Mouse (Mus musculus) limb, embryonic 13.5 days (tissue): ENCODE results near the gene Gm43191. TPM values are rescaled to one million over a fixed set of nuclear protein-coding genes. Genes with fewer than 3 reads are reported as not detected.

Experiments
- ATAC-seq: fragments of 200-750 bp; cut with Nextera tagmentation; 2 replicates; pipeline ENCODE4 v1.8.0; 2017; ENCODE audit warnings: low read depth, moderate number of reproducible peaks, moderate TSS enrichment; ENCODE audit not compliant: low FRiP score
- H3K27ac ChIP-seq: fragments of 300-500 bp; sonication (generic); 2 replicates; pipeline ENCODE4 v1.5.1; 2015; ENCODE audit warnings: inconsistent platforms, mild to moderate bottlenecking, moderate library complexity
- H3K27me3 ChIP-seq: fragments of 300-500 bp; sonication (generic); 2 replicates; pipeline ENCODE4 v1.6.1; 2015; ENCODE audit warnings: mild to moderate bottlenecking, inconsistent platforms
- H3K36me3 ChIP-seq: fragments of 300-500 bp; sonication (generic); 2 replicates; pipeline ENCODE4 v1.6.1; 2015; ENCODE audit warnings: inconsistent platforms, mild to moderate bottlenecking, moderate library complexity
- H3K4me1 ChIP-seq: fragments of 300-500 bp; sonication (generic); 2 replicates; pipeline ENCODE4 v1.6.1; 2015; ENCODE audit warnings: inconsistent platforms
- H3K4me2 ChIP-seq: fragments of 300-500 bp; sonication (generic); replicated peaks from 2 replicates; pipeline ENCODE4 v1.6.1; 2015; ENCODE audit warnings: inconsistent platforms, mild to moderate bottlenecking, moderate library complexity
- H3K4me3 ChIP-seq: fragments of 300-500 bp; sonication (generic); 2 replicates; pipeline ENCODE4 v1.5.1; 2015; ENCODE audit warnings: moderate library complexity, mild to moderate bottlenecking, inconsistent platforms
- H3K9ac ChIP-seq: fragments of 300-500 bp; sonication (generic); 2 replicates; pipeline ENCODE4 v1.6.1; 2015; ENCODE audit warnings: mild to moderate bottlenecking, inconsistent platforms
- H3K9me3 ChIP-seq: fragments of 300-500 bp; sonication (generic); 2 replicates; pipeline ENCODE4 v1.6.1; 2016; ENCODE audit warnings: inconsistent platforms
- WGBS: fragments of 180-500 bp; shearing (Covaris S2); methylation state at CpG from one replicate; pipeline ENCODE4 v1.1.7; 2015; 5-methylcytosine and 5-hydroxymethylcytosine counted together
- polyA plus RNA-seq: library from polyadenylated mRNA; unstranded; fragments of >200 nt; fragmentation: Nextera tagmentation; extraction: Ambion mirVana; gene quantifications from 2 replicates; pipeline ENCODE4 v1.2.1, GENCODE M21; 2015

The Gm43191 gene
- polyA plus RNA-seq, 1 experiment from 2014 or later: not detected

DNA sequence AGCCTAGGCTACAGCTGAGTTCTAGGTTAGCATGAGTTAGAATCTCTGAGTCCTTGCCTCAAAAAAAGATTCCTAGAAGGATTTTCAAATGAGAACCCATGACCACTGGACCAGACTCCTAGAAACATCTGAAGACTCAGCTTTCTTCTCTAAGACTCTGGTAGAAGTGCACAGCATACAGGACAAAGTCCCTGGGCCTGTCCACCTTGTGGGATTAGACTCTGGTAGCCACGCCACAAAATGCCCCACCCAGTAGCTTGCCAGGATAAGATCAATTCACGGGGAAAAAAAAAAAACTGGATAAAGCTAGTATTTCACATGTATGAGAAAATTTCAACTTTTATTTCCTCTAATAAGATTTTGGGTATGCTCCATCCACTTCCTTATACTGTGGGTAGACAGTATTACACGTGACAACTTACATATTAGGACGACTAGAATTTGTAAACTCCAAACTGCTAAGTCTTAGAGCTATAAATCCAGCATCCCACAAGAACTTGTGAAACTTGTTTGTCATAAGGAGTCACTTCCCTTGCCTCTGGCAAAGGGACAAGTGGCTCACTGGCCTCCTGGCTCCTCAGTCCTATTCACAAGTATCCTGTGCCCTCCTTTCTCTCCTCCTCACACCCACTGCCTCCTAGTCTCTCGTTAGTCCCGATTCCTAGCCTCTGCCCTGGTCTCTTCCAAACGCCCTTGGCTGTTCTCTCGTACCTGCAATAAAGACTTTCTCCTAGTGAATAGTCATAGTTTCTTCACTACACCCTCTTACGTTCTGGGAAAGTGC lies 43.2 kb downstream of the Gm43191 start:
- Histone ChIP-seq H3K9ac (no peak overlapping the region), H3K27ac (no peak overlapping the region), H3K4me1 (no peaks in the 10 kb centered on the region), H3K9me3 (no peaks in the 10 kb centered on the region), H3K4me3 (no peak overlapping the region), H3K36me3 (peaks cover 95% of the 10 kb centered on the region), H3K4me2 (no peak overlapping the region), H3K27me3 (no peaks in the 10 kb centered on the region)
- WGBS: 84% methylated on average over 9 of the region's 9 CpGs
- no peak for ATAC-seq

DNA sequence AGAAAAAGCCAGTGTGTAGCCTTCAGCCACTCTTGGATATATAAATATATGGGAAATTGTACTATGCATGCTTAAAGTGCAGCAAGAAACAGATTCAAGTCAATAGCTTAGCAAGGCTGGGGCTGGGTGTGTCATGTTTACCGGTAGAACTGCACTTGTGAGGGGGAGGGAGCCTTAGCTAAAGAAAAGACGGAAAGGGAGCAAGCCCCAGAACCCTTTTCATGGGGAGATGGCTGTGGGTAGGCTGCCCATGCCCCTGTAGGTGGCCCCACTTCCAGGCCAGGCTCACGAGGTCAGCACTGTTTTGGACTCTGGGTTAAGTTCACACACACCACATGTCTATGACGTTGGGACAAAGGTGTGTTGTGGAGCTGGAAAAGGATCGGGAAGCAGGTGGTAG lies 45.3 kb downstream of the Gm43191 start:
- Histone ChIP-seq H3K9me3 (no peaks in the 10 kb centered on the region), H3K4me2 (no peak overlapping the region), H3K4me3 (no peak overlapping the region), H3K27me3 (no peaks in the 10 kb centered on the region), H3K27ac (no peak overlapping the region), H3K9ac (no peak overlapping the region), H3K36me3 (peaks cover 88% of the 10 kb centered on the region), H3K4me1 (no peaks in the 10 kb centered on the region)
- 72% methylated on average over 5 of the region's 5 CpGs for WGBS
- ATAC-seq: no peak

DNA sequence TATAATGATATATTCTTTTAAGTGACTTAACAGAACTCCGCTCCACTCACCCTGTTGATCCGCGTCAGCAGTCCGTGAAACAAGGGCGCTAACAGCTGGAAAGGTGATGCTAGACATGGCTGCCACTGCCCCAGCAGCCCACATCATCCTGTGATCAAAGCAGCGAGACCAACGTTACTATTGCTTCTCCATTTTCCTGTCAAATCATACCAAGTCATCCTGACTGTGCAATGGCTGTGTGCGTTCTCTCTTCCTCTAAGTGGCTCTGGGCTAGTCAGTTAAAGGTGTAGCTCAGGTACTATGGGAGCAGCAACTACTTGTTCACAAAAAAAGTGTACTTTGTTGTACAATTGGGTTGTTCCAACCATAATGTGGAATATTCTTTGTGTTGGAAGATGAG lies 46.2 kb downstream of the Gm43191 start:
- Histone ChIP-seq H3K27me3 (no peaks in the 10 kb centered on the region), H3K4me2 (no peak overlapping the region), H3K36me3 (peaks cover 88% of the 10 kb centered on the region), H3K27ac (no peak overlapping the region), H3K4me3 (no peak overlapping the region), H3K9me3 (no peaks in the 10 kb centered on the region), H3K9ac (no peak overlapping the region), H3K4me1 (no peaks in the 10 kb centered on the region)
- ATAC-seq: no peak
- WGBS: 90% methylated on average over 8 of the region's 8 CpGs

DNA sequence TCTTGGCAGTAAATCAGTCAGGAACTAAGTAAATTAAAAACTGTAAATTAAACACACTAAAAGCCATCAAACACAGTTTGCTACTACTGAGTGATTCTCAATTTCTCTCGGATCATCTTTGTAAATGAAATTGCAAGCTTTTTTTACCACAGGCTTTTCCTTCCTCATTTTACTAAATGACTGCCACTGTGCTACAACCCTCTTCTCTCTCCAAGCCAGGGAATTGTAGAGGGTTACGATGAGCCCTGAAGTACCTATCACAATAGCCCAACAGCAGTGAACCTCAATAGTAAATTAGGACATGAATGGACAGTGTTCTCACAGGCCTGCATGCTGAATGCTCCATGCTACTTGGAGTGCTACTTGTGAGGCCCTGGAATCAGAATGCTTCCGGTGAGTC lies 47.0 kb downstream of the Gm43191 start:
- WGBS: 91% methylated on average over 3 of the region's 3 CpGs
- no peak overlapping the region for H3K9ac ChIP-seq
- H3K4me1 ChIP-seq: no peaks in the 10 kb centered on the region
- H3K27me3 ChIP-seq: no peaks in the 10 kb centered on the region
- H3K4me3 ChIP-seq: no peak overlapping the region
- ATAC-seq: no peak
- H3K9me3 ChIP-seq: no peaks in the 10 kb centered on the region
- H3K4me2 ChIP-seq: no peak overlapping the region
- peaks cover 84% of the 10 kb centered on the region for H3K36me3 ChIP-seq
- no peak overlapping the region for H3K27ac ChIP-seq

DNA sequence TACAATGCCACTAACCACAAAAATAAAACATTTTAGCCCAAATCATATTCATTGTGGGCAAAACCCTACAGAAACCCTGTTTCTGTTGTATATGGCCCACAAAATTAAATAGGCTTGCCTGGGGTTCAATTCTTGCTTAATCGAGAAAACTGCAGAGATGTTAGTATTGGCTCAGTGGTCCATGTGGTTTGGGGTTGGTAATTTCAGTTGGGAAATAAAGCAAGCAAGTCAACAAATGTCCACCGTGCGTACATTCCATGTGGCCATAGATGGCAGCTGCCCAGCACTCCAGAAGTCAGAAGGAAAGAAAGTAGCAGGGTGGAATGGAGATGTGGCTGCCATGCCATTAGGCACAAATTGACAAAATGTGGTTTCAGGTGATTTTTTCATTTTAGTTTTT lies 48.1 kb downstream of the Gm43191 start:
- Histone ChIP-seq H3K4me1 (no peaks in the 10 kb centered on the region), H3K36me3 (peaks cover 77% of the 10 kb centered on the region), H3K27me3 (no peaks in the 10 kb centered on the region), H3K9ac (no peak overlapping the region), H3K9me3 (no peaks in the 10 kb centered on the region), H3K4me2 (no peak overlapping the region), H3K27ac (no peak overlapping the region), H3K4me3 (no peak overlapping the region)
- ATAC-seq: no peak
- 88% methylated on average over 3 of the region's 3 CpGs for WGBS

DNA sequence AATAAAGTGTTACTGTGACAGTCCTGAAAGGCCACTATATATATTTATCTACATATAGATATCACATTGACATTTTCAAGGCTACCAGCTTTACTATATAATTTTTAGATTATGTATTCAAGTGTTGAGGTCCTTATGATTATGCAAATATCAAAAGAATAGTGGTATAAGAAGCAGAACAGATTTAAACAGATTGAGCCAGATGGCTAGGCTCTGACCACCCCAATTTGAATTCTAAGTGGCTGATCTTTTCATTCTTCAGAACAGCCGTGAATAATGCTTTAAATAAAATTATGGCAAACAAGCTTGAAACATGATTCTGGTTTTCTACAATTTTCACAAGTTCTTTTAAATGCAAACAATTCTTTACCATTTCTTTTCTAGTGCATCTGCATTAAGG lies 49.6 kb downstream of the Gm43191 start:
- ATAC-seq: no peak
- Histone ChIP-seq H3K36me3 (peaks cover 71% of the 10 kb centered on the region), H3K27me3 (no peaks in the 10 kb centered on the region), H3K4me1 (no peaks in the 10 kb centered on the region), H3K9ac (no peak overlapping the region), H3K4me2 (no peak overlapping the region), H3K9me3 (no peaks in the 10 kb centered on the region), H3K27ac (no peak overlapping the region), H3K4me3 (no peak overlapping the region)
- 88% methylated on average over 1 of the region's 1 CpGs for WGBS

DNA sequence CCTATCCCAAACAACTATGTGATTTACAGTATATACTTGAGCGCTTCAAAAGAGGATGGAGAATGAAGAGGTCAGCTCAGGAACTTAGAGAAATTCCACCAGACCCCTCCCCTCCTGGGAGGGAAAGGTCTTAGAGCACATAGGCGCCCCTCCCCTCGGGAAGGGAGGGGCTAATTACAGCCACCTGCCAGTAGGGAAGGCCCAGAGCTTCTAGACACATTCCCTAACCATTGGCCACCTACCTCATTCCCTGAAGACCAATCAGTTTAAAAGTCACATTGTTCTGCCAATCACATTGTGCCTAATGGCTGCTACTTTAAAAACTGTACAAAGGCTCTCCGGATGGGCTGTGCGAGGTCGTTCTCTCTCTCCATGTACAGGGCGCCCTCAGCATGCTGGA lies 58.4 kb downstream of the Gm43191 start:
- Histone ChIP-seq H3K36me3 (peaks cover 50% of the 10 kb centered on the region), H3K9ac (no peak overlapping the region), H3K27me3 (no peaks in the 10 kb centered on the region), H3K9me3 (no peaks in the 10 kb centered on the region), H3K4me2 (no peak overlapping the region), H3K4me1 (no peaks in the 10 kb centered on the region), H3K27ac (no peak overlapping the region), H3K4me3 (no peak overlapping the region)
- no peak for ATAC-seq
- 92% methylated on average over 7 of the region's 7 CpGs for WGBS

DNA sequence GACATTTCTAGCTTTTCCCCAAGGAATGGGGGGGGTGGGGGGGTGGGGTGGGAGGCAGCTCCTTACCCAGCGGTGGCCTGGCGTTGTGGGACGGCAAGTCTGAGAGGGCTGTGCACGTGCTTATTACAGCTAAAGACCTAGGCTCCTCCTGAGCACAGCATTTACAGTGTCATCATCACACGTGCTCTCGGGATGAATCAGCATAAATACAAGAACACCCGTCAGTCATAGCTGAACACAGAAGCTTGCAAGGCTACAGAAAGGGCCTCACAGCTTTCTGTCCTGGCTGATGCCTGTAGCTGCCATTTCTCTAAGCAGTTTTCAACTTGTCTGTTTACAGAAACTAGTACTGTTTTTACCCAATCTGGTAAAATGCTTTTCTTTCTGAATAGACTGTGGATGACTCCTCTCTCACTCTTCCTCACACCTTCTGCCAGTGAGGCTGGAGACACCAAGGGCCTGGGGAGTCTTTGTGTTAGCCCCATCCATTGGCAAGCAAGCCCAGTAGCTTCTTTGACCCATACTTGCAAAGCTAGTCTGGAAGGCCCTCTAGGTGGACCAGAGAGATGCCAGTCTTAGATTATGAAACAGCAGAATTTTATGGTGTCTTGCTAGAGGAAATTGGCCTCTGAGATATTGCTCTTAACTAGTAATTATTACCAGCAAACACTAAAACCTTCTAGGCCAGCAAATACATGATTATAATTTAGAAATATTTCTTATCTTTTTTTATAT lies 60.3 kb downstream of the Gm43191 start:
- Histone ChIP-seq H3K27ac (no peak overlapping the region), H3K9ac (no peak overlapping the region), H3K36me3 (peaks cover 52% of the 10 kb centered on the region), H3K9me3 (no peaks in the 10 kb centered on the region), H3K4me1 (no peaks in the 10 kb centered on the region), H3K27me3 (no peaks in the 10 kb centered on the region), H3K4me2 (no peak overlapping the region), H3K4me3 (no peak overlapping the region)
- WGBS: 95% methylated on average over 7 of the region's 7 CpGs
- no peak for ATAC-seq

DNA sequence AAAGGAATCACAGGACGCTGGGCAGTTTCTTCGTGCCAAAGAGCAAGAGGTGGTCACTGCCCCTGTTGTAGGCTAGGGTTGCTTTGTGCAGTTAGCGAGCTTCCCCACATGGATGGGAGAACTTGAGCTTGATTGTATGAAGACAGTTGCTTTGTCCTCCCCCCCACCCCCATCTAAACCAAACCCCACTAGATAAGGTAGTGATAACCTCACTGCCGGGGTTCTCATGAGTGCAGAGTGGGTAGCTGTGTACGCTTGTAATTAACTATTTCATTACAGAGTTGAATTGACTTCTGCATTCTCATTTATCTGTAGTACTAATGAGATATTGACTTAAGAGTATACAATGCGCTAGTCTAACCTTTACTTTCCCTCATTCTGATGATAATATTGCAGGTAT lies 62.2 kb downstream of the Gm43191 start:
- Histone ChIP-seq H3K9me3 (no peaks in the 10 kb centered on the region), H3K27ac (no peak overlapping the region), H3K27me3 (no peaks in the 10 kb centered on the region), H3K9ac (no peak overlapping the region), H3K4me2 (no peak overlapping the region), H3K4me1 (no peaks in the 10 kb centered on the region), H3K36me3 (peaks cover 70% of the 10 kb centered on the region), H3K4me3 (no peak overlapping the region)
- 86% methylated on average over 6 of the region's 6 CpGs for WGBS
- no peak for ATAC-seq

DNA sequence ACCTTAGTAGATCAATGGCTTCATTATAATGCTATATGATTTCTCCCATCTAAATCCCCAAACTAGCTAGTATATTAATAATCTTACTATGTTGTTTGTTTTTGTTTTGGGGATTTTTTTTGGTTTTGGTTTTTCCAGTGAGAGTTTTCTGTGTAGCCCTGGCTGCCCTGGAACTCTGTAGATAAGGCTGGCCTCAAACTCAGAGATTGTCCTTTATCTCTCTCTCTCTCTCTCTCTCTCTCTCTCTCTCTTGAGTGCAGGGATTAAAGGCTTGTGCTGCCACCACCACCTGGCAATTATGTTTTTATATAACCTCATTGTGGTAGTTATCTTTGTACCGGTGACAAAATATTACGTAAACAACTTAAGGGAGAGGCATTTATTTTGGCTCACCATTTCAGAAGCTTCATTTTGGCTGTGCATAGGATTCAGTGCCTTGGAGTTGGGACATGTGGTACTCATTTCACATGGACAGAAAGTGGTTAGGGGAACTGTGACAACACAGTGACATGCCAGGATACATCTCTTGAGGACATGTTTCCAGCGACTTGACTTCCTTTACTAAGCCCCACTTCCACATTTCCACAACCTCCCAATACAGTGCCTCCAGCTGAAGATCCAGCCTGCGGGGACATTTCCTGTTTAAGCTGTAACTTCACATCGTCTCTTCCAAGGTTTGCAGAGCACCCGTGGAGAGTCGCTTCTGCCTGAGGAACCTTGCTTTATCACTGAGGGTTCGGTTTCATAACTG lies 65.6 kb downstream of the Gm43191 start:
- Histone ChIP-seq H3K4me1 (no peaks in the 10 kb centered on the region), H3K27ac (no peak overlapping the region), H3K4me2 (no peak overlapping the region), H3K36me3 (peaks cover 59% of the 10 kb centered on the region), H3K4me3 (no peak overlapping the region), H3K9me3 (no peaks in the 10 kb centered on the region), H3K9ac (no peak overlapping the region), H3K27me3 (no peaks in the 10 kb centered on the region)
- 90% methylated on average over 8 of the region's 8 CpGs for WGBS
- ATAC-seq: no peak

DNA sequence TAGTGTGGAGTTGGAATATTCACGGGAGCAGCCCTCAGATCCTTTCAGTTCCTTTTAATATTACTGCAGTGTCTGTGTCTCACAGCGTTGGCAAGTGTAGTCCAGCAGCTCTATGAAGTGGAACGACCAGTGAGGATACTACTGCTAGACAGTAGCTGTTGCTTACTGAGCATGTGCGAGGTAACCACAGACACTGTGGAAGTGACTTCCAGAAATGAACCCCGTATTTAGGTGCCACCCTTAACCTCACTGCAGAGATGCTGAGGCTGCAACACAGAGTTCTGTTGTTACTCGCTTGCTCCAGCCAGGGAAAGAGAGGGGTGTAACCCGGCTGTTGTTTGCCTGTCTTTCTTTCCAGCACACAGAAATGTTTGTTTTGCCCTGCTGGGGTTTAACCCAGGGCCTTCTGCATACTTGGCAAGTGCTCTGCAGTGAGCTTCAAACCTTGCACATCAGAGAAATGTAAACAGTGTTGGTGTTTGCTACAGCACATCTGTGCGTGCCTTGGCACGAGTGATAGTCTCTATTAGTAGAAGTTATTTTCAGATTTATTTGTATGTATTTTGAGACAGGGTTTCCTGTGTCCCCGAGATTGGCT lies 66.7 kb downstream of the Gm43191 start, which contains the start of gene Trmt13:
TSS of gene Trmt13 (minus strand) at position 293 of the 598 bp plus-strand sequence.
- Histone ChIP-seq H3K4me3 (no peak within 1 kb of the TSS), H3K27ac (no peak within 1 kb of the TSS), H3K27me3 (no peaks in the 10 kb centered on the region), H3K4me2 (no peak within 1 kb of the TSS), H3K36me3 (peaks cover 58% of the 10 kb centered on the region), H3K9me3 (no peaks in the 10 kb centered on the region), H3K4me1 (no peaks in the 10 kb centered on the region), H3K9ac (no peak within 1 kb of the TSS)
- no peak for ATAC-seq
- 89% methylated on average over 10 of the region's 10 CpGs for WGBS

DNA sequence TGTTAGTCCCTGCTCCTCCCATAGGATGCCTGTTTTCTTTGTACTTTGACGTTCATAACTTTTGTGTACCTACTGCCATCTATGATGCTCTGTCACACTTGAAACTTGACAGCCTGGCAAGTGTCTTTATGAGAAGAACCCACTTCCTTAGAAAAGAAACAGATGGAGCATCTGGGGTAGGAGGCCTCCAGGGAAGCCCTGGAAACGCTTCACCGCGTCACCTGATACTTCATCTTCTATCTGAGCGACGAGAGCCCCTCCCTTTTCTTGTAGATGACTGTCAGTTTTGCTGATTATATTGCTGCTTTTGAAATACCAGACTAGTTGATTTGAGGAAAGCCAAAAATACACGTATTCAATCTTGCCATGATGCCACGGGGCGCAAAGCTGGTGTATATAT lies 76.5 kb downstream of the Gm43191 start:
- H3K4me2 ChIP-seq: no peak overlapping the region
- no peak for ATAC-seq
- peaks cover 37% of the 10 kb centered on the region for H3K36me3 ChIP-seq
- H3K27me3 ChIP-seq: no peaks in the 10 kb centered on the region
- no peaks in the 10 kb centered on the region for H3K4me1 ChIP-seq
- WGBS: 81% methylated on average over 9 of the region's 9 CpGs
- no peak overlapping the region for H3K4me3 ChIP-seq
- H3K9ac ChIP-seq: no peak overlapping the region
- no peak overlapping the region for H3K27ac ChIP-seq
- H3K9me3 ChIP-seq: no peaks in the 10 kb centered on the region
